Mouse (Mus musculus) lung, adult 2 months (tissue): ENCODE results near the gene Abhd5.

Source experiments
- CTCF ChIP-seq: fragments of 200-500 bp; IDR thresholded peaks from 2 replicates; pipeline ENCODE4 v1.5.1; 2011; ENCODE audit warnings: mild to moderate bottlenecking, low read length, control low read depth; ENCODE audit not compliant: insufficient read depth
- POLR2A ChIP-seq: fragments of 200-500 bp; IDR thresholded peaks from 2 replicates; pipeline ENCODE4 v1.6.1; 2011; ENCODE audit warnings: low read depth, mild to moderate bottlenecking, control low read depth, low read length, borderline replicate concordance; ENCODE audit errors: extremely low read depth

GRCm38 (mm10) chr9:122305302-122305701, 46.1 kb upstream of the Abhd5 start:
- TF ChIP-seq POLR2A (no peak), CTCF (no peak)
